Mouse (Mus musculus) lung, postnatal 0 days (tissue): Measurements from ENCODE around the gene Ccdc80. TPM values are rescaled to one million over a fixed set of nuclear protein-coding genes. Genes with fewer than 3 reads are reported as not detected.

ENCODE experiments used
- ATAC-seq: fragments of 200-750 bp; cut with Nextera tagmentation; 2 replicates; pipeline ENCODE4 v1.8.0; 2017; ENCODE audit warnings: moderate library complexity
- DNase-seq: peaks from one replicate; pipeline ENCODE4 v3.0.0-alpha.2; 2016; ENCODE audit warnings: low spot score
- H3K27ac ChIP-seq: fragments of 300-500 bp; sonication (generic); 2 replicates; pipeline ENCODE4 v1.5.1; 2014; ENCODE audit warnings: antibody characterized with exemption, mild to moderate bottlenecking, low read length, mixed read lengths
- H3K27me3 ChIP-seq: fragments of 300-500 bp; sonication (generic); replicated peaks from 2 replicates; pipeline ENCODE4 v1.6.1; 2014; ENCODE audit warnings: low read length, mixed read lengths; ENCODE audit not compliant: insufficient read depth
- H3K36me3 ChIP-seq: fragments of 300-500 bp; sonication (generic); 2 replicates; pipeline ENCODE4 v1.6.1; 2014; ENCODE audit warnings: low read length, mixed read lengths; ENCODE audit not compliant: insufficient read depth
- H3K4me1 ChIP-seq: fragments of 300-500 bp; sonication (generic); 2 replicates; pipeline ENCODE4 v1.6.1; 2014; ENCODE audit warnings: antibody characterized with exemption, low read depth, low read length, mixed read lengths; ENCODE audit not compliant: insufficient read depth
- H3K4me2 ChIP-seq: fragments of 300-500 bp; sonication (generic); replicated peaks from 2 replicates; pipeline ENCODE4 v1.6.1; 2014; ENCODE audit warnings: low read depth, mild to moderate bottlenecking, low read length, moderate library complexity, mixed read lengths
- H3K4me3 ChIP-seq: fragments of 300-500 bp; sonication (generic); 2 replicates; pipeline ENCODE4 v1.5.1; 2014; ENCODE audit warnings: low read depth, low read length
- H3K9ac ChIP-seq: fragments of 300-500 bp; sonication (generic); replicated peaks from 2 replicates; pipeline ENCODE4 v1.6.1; 2014; ENCODE audit warnings: low read depth, mild to moderate bottlenecking
- H3K9me3 ChIP-seq: fragments of 300-500 bp; sonication (generic); 2 replicates; pipeline ENCODE4 v1.6.1; 2016; ENCODE audit warnings: low read length, mixed read lengths
- CTCF ChIP-seq: IDR thresholded peaks from 2 replicates; pipeline ENCODE4 v1.5.1; 2016; ENCODE audit warnings: antibody characterized with exemption, mild to moderate bottlenecking
- EP300 ChIP-seq: IDR thresholded peaks from 2 replicates; pipeline ENCODE4 v1.6.1; 2016; ENCODE audit warnings: antibody characterized with exemption, mild to moderate bottlenecking, control low read depth
- WGBS: fragments of 180-500 bp; shearing (Covaris S2); extraction: QIAGEN DNeasy Blood & Tissue Kit; methylation state at CpG from one replicate; pipeline ENCODE4 v1.1.7; 2014; 5-methylcytosine and 5-hydroxymethylcytosine counted together
- polyA plus RNA-seq: library from polyadenylated mRNA; unstranded; fragments of >200 nt; fragmentation: Nextera tagmentation; extraction: Ambion mirVana; gene quantifications from 2 replicates; pipeline ENCODE4 v1.2.1, GENCODE M21; 2015

Gene Ccdc80
- polyA plus RNA-seq, 1 experiment from 2014 or later, result 81.7 TPM

DNA sequence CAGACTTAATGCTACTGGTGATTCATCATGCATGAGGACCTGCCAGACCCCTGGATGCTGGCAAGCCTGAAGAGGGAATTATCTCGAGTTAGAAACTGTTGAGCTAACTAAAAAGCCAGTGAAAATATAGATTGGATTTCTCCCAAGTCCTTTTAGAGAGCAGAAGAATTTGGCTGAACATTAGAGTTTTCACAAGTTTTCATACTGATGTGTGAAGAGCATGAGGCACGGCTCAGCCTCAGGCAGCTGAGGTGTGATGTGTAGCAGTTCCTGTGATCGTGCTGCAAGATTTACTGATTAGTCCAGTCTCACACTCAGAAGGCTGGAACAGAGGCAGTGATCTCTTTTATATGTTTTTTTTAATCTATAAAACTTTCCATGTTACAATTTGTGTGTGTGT lies 11.8 kb downstream of the Ccdc80 start:
- Histone ChIP-seq H3K9me3 (no peaks in the 10 kb centered on the region), H3K27me3 (no peaks in the 10 kb centered on the region), H3K36me3 (no peaks in the 10 kb centered on the region), H3K4me1 (peaks cover 3% of the 10 kb centered on the region; the same call in 1 of the 2 replicates), H3K27ac (no peak overlapping the region), H3K4me3 (no peak overlapping the region), H3K9ac (no peak overlapping the region), H3K4me2 (no peak overlapping the region)
- TF ChIP-seq CTCF (no peak), EP300 (no peak)
- ATAC-seq, result no peak
- WGBS, result 42% methylated on average over 3 of the region's 3 CpGs
- DNase-seq, result no peak

- no peaks in the 10 kb centered on the region for H3K9me3 ChIP-seq
- DNase-seq (no peak), ATAC-seq (no peak)
- no peak overlapping the region for H3K9ac ChIP-seq
- H3K4me1 ChIP-seq, result no peaks in the 10 kb centered on the region; the same call in 1 of the 2 replicates
- TF ChIP-seq EP300 (no peak), CTCF (no peak)
- 50% methylated on average over 5 of the region's 5 CpGs for WGBS
- no peaks in the 10 kb centered on the region for H3K36me3 ChIP-seq
- H3K4me3 ChIP-seq, result no peak overlapping the region
- no peaks in the 10 kb centered on the region for H3K27me3 ChIP-seq
- no peak overlapping the region for H3K27ac ChIP-seq
- no peak overlapping the region for H3K4me2 ChIP-seq
Measured at GRCm38 (mm10) chr16:45108203-45108878, 15.1 kb downstream of the Ccdc80 start.

GRCm38 (mm10) chr16:45110498-45110897 lies 17.3 kb downstream of the Ccdc80 start:
- H3K4me1 ChIP-seq, result no peaks in the 10 kb centered on the region; the same call in 1 of the 2 replicates
- H3K9ac ChIP-seq, result no peak overlapping the region
- no peaks in the 10 kb centered on the region for H3K9me3 ChIP-seq
- no peak overlapping the region for H3K4me2 ChIP-seq
- TF ChIP-seq CTCF, result no peak
- peak; percentile 67 for TF ChIP-seq EP300
- DNase-seq, result peak; percentile 88
- H3K4me3 ChIP-seq, result no peak overlapping the region
- WGBS, result 15% methylated on average over 4 of the region's 4 CpGs
- H3K27me3 ChIP-seq, result no peaks in the 10 kb centered on the region
- H3K36me3 ChIP-seq, result no peaks in the 10 kb centered on the region
- H3K27ac ChIP-seq, result no peak overlapping the region
- peak; percentile 97 for ATAC-seq

DNA sequence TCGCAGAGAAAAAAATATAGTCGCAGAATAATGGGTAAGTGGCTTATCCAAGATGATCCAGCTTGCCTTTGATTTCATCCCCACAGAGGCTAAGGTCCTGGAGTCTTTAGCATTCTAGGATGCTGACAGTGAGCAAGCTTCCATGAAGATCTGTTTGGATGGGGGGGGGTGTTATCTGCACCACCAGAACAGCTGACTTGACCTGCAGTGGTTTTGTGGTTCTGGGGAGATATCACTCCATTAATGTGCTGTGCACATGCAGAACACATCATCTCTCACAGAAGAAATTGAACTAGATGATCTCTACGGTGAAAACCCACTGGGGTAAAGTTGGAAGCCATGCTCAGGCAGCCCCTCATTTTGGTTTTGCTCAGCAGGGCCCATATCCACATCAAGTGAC lies 24.0 kb downstream of the Ccdc80 start:
- H3K4me3 ChIP-seq, result no peak overlapping the region
- DNase-seq (no peak), ATAC-seq (no peak)
- TF ChIP-seq EP300 (no peak), CTCF (no peak)
- no peaks in the 10 kb centered on the region for H3K4me1 ChIP-seq
- H3K27ac ChIP-seq, result no peak overlapping the region
- H3K4me2 ChIP-seq, result no peak overlapping the region
- no peak overlapping the region for H3K9ac ChIP-seq
- no peaks in the 10 kb centered on the region for H3K27me3 ChIP-seq
- no peaks in the 10 kb centered on the region for H3K9me3 ChIP-seq
- WGBS, result 84% methylated on average over 3 of the region's 3 CpGs
- H3K36me3 ChIP-seq, result no peaks in the 10 kb centered on the region

DNA sequence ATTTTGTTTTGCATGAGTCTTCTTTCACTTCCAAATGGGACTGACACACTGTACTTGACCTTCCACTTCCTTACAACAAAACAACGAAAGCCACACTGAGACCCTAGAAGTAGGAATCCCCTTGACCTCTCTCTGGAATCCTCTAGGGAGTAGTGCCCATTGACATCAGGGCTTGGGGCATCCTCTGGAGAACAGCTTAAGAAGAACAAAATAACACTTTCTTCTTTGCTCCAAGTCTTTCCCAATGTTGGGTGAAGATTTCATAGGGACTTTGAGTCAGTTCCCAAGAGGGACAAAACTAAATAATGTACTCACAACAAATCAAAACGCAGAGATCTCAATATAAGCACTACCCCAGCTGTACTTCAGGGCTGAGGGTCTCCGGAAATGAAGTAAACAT lies 25.6 kb downstream of the Ccdc80 start:
- no peaks in the 10 kb centered on the region for H3K36me3 ChIP-seq
- no peaks in the 10 kb centered on the region for H3K9me3 ChIP-seq
- H3K27me3 ChIP-seq, result no peaks in the 10 kb centered on the region
- no peak overlapping the region for H3K4me2 ChIP-seq
- no peak for TF ChIP-seq EP300
- no peak for TF ChIP-seq CTCF
- H3K9ac ChIP-seq, result no peak overlapping the region
- DNase-seq, result peak; percentile 57
- WGBS, result 53% methylated on average over 3 of the region's 3 CpGs
- no peaks in the 10 kb centered on the region for H3K4me1 ChIP-seq
- H3K27ac ChIP-seq, result no peak overlapping the region
- ATAC-seq, result peak; percentile 62
- no peak overlapping the region for H3K4me3 ChIP-seq

GRCm38 (mm10) chr16:45120844-45121425 lies 27.7 kb downstream of the Ccdc80 start:
- 0 out of 2 replicates have a peak, but pooled peaks have one; percentile 29 for ATAC-seq
- 46% methylated on average over 5 of the region's 5 CpGs for WGBS

More at GRCm38 (mm10) chr16:45120844-45121425, 27.7 kb downstream of the Ccdc80 start:
- DNase-seq, result peak; percentile 16
- no peaks in the 10 kb centered on the region for H3K27me3 ChIP-seq
- no peaks in the 10 kb centered on the region for H3K9me3 ChIP-seq
- no peak overlapping the region for H3K9ac ChIP-seq
- no peak overlapping the region for H3K27ac ChIP-seq
- no peak for TF ChIP-seq CTCF
- TF ChIP-seq EP300, result no peak
- H3K36me3 ChIP-seq, result no peaks in the 10 kb centered on the region
- no peaks in the 10 kb centered on the region for H3K4me1 ChIP-seq
- H3K4me3 ChIP-seq, result no peak overlapping the region
- H3K4me2 ChIP-seq, result no peak overlapping the region
